Mouse (Mus musculus): ENCODE measurements around the gene Xrra1.

Gene Xrra1

DNA sequence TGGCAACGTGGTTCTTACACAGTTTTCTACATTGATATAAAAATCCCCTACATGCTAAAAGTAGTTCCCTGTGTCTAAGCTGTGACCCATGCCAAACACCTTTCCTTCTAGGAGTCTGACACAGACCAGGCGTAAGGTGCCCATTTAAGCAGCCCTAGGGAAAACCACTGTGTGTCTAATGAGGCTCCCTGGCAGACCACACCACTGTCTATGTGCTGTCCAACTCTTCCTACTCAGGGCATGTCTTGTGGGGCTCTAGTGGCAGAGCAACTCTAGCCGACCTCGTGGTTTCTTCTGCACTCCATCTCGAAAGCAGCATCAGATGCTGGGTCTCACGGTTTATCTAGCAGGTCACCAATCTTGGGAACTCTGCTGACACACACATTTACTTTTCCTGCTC is 7.3 kb upstream of the Xrra1 start:
- DNase-seq = no peak

DNA sequence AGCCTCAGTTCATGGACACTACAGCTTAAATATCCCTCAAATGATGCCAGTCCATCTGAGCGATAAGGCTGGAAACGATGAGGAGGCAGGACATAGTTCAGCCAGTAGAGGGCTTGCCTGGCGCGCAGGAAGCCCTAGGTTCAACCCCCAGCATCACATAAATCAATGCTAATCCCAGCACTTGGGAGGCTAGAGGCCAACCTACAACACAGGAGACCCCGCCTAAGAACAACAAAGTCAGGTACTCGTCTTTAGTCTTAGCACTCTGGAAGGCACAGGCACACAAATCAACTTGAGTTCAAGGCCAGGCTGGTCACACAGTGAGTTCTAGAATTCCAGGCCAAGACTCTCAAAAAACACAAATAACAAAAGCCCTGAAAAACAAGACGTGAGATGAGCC is 5.6 kb upstream of the Xrra1 start:
- no peak for DNase-seq

DNA sequence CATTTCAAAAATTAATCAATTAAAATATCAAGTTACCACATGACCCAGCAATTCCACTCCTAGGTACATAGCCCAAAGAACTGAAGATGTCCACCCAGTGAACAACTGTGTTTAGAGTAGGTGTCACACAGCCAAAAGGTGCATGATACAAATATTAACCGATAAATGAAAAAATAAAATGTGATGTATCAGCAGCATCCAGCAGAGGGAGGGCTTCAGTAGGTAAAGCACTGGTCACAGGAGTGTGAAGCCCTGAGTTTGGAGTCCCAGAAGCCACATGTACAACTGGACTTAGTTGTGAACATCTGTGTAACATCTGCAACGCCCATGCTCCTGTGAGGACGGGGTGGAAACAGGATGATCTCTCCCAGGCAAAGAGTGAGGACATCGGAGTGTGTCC is 4.6 kb upstream of the Xrra1 start:
- DNase-seq = no peak

DNA sequence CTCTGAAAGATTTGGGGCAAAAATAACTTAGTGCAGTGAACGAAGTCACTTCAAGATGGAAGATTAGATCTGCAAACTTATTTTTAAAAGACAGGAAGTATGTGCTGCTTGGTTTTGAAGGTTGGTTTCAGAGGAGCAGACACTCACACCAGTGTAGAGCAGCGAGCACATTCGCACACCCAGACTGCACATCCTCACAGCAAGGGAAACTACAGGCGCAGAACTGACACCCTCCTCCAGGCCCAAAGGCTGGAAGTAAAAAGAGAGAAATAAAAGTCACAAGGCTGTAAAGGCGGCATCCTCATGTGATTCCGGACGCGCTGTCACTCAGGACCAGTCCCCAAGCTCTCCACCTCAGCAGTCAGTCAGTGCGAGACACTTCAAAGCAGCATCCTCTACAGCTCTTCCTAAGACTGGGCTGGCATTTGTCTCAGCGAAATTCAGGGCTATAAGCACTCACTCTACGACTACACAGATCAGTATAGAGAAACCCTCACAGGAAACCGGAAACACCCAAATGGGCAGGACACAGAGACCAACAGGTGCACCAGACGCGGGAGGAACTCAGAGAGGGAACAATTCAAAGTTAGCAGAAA is 2.6 kb upstream of the Xrra1 start:
- DNase-seq = peak; percentile 66

DNA sequence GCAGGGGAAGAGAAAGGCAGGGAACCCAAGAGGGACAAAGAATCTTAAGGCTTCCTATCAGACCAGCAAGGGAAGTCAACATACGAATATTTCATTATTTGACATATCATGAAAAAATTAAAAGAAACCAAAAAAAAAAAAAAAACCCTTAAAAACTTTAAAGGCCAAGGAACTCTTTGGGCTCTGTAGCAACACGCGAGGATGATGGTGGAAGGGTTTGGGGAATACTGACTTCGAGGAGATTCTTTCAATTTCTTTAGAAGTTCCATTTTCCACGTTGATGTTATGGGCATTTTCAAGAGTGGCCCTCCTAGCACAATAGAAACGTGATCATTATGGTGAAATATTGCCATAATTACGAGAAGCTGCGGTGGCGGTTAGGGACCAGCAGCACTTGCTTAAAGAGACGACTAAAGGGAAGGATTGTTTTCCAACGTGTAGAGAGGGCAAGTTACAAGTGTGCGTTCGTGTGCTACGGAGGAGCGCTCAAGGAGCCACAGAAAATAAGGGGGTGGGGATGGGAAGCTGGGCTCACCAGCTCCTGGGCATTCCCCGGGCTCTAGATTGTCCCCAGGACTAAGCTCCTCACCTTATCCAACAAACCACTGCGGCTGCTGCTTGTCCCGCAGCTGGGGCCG is 622 bp upstream of the Xrra1 start:
- no peak for DNase-seq

DNA sequence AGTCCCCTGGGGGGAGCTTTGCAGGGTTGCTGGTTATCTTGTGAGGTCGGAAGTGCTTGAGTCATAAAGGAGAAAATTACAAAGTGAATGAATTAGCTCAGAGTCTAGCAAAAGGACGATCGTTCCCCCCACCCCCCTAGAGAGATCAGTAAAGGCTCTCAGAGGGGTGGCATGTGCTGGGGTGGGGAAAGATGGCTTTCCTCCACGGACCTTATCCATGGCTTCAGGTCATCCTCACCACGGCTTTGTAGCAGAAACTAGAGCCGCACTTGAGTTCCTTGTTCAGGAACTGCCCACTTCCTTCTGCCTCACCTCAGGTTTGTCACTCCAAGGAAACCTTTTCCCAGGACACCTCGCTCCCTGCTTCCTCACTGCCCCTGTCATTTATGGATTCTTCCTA is 4.4 kb downstream of the Xrra1 start, which contains the start of gene Spcs2:
TSS of gene Spcs2 (minus strand) at position 101 of the 400 bp plus-strand sequence.
- DNase-seq = no peak

DNA sequence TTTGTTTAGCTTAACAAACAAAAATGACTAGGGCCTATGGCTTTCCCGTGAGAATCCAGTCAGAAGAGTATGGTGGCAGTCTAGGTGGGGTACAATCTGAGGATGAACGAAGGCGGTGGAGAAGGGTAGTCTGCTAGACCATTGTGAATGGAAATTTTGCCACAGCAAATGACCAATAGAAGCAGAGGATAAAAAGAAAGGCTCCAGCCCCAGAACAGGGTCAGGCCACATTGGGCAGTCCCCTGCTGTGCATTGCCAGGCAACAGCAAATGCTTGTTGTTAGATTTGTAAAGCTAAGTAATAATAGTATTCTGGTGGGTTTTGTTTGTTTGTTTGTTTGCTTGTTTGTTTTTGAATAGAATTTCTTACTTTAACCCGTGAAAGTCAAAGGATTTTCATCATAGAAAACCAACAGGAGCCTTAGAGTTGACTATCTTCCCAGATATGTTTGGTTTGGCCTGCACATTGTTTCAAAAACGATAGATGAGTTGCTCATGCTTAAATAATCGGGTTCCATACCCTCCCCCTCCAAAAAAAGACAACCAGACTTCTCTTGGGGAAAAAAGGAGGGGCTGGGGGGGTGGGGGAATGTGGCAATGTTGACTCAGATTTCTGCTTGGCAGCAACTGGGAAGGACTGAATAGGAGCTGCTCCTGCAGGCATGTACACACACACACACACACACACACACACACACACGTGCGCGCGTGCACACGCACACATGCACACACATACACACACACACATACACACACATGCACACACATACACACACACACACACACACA is 5.5 kb downstream of the Xrra1 start:
- no peak for DNase-seq

DNA sequence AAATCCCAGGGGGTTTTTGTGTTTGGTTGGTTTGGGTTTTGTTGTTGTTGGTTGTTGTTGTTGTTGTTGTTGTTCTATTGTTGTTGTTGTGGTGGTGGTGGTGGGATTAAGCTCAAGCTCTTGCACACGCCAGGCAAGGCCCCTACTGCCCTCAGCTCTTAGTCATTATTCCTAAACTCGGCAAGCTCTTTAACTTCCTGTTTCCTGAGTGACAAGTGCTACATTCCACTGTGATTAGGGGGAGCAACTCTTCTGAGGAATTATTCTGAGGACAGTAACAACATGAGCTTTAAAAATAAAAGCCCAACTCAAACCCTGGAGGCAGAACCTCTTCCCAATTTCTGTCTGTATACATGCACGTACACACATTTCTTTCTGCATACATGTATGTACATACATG is 6.3 kb downstream of the Xrra1 start:
- no peak for DNase-seq

DNA sequence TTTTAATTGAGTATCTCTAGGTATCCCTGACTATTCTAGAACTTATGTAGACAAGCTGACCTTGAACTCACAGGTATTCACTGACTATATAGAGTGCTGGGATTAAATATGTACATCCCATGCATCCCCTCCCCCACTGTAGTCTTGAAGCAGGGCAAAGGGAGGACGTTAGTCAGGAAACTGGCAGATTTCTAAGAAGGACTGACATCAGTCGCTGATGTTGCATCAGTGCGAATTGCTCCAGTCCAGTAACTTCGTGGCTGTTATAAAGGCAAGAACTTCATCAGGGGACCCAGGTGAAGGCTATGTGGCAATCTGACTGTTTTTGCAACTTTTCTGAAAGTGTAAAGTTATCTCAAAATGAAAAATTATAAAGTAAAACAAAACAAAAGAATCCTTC is 10.4 kb downstream of the Xrra1 start:
- DNase-seq = no peak

DNA sequence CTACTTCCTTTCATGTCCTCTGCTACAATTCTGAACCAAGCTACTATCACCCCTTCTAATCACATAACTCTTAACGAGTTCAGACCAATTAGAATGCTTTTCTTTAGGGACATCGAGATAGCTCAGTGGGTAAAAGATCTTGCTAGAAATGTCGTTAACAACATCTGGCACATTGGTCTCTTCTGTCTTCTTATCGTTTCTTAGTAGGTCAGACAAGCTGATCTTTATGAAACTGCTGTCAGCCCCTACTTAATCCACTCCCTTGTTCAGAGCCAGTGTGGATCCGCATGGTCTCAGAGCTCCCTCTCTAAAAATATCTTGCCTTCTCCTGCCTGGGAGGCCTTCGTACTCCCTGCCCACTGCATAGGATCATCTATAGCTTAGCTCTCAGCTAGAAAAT is 15.0 kb downstream of the Xrra1 start:
- no peak for DNase-seq

DNA sequence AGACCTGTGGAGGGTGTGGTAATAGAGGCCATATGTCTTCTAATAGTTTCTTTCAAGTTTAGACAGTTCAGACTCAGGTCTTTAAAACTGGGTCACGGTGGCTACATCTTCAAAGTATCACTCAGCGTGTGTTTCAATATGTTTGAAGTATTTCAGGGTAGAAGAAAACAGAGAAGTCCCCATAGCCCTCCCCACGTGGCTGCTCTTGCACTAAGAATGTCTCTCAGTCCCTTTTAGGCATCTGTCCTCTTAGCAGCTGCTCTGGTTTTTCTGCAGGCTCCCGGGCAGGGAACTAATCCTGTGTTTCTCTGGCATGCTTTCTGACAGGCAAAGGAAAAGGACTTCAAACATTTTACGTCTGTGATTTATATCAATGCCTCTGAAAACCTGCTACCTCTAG is 17.0 kb downstream of the Xrra1 start:
- no peak for DNase-seq

DNA sequence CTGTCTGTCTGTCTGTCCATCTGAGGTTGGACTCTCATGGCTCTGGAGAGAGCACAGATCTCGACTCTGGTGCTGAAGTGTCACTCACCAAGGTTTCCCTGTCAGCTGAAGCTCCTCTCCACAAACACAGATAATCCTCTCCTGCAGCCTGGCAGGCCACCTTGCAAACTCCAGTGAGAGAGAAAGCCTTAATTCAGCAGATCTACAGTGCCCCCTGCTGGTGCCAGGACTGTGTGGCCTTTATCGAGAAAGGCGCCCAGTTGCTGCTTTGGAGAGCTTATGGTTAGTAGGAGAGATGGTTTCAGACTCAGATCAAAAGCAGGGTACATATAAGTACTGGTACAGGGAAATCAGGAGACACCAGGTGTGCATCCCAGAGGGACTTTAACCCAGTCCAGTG is 17.4 kb downstream of the Xrra1 start:
- DNase-seq = peak; percentile 90

DNA sequence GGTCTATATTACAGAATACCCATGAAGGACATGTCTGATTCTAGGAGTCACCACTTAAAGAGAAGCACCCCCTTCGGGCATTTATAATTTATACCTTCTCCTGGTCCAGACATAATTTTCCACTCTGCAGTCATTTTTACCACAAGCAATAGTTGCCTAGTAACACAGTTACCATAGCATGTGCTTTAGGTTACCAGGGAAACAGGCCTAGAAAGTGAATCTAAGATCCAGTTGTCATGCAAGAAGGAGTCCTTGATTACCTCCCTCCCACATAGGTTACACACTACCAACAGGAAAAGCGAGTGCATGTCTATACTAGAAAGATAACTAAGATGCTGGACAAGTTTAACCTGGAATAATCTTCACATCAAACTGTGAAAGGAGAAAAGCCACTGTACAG is 19.3 kb downstream of the Xrra1 start:
- no peak for DNase-seq

DNA sequence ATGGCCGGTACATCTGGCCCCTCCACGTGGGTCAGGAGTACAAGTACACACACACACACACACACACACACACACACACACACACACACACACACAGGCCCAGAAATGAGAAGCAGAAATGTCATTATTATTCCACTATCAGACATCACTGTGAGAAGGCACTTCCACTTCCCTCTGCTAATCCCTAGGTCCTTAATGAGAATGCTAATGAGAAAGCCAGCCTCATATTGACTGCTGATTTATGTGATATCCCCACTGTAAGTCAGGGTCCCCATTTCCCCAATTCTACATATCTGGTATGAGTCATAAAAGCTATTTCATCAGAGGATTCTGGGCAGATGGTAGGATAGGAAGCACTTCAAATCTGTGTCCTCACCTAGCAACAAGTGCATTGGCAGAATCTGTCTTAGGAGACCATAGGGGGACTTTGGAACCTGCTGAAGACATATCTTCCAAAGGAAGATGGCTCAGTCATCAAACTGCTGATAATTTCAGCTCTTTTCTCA is 28.4 kb downstream of the Xrra1 start:
- no peak for DNase-seq

DNA sequence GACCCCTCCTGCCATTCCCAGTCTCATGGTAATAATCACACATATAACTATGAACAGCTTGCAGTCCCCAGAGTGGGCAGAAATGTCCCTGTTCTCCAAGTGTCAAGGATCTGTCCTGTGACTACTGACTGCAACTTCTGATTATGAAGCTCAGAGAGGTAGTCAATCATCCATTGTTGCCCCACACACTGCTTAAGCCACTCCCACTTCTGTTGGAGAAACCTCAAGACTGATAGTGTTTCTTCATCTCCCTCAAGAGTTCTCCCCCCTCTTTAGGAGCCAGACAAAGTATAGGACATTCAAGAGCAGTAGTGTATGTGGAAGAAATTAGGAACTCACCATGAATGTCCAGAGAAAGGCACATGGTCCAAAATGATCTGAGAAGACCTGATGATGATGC is 28.8 kb downstream of the Xrra1 start:
- no peak for DNase-seq

DNA sequence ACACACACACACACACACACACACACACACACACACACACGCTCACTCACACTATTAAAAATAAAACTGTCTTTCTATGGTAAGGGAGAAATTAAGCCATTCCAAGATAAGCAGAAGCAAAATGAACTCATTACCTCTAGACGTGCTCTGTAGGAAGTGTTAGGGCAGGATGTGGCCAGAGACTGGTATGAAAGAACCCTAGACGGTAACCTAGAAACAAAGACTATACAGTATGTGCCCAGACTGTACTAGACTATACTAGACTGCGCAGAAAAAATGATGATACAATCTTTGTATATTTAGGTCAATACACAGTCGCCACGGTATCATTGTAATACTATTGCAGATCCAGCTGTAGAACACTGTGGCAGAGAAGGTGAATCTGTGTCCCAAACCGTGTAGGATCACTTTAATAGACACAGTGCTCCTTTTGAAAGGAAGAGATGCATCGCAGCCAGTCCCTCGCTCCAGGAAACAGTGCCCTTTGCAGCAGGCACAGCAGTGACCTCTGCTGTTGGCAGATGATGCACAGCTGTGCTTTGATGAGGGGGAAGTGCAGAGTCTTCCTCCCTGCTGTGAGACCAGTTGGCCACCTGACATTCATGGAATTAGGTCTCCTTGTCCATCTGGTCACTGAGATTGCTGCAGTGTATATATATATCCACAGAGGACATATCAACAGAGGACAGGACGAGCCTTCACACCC is 30.4 kb downstream of the Xrra1 start:
- peak; percentile 82 for DNase-seq

DNA sequence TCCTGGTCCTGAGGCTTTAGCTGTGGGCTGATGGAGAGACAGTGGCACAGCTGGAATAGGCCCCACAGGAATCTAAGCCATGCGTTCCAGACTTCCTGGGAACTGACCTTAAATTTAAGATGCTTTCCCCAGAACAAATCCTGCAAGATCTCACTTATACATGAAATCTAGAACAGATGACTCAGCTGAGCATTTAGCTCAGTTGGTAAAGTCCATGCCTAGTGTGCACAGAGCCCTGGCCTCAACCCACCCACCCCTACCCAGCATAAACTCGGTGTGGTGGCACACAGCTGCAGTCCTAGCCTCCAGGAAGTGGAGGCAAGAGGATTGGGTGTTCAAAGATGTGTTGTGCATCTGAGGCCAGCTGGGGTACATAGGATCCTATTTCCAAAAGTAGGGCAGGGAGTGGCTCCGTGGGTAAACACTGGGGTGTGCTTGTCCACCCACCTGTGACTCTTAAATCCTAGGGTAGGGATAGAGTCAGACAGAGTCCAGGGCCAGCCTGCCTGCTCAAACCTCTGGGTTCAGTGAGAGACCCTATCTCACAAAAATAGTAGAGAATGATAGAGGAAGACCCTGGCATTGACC is 31.3 kb downstream of the Xrra1 start:
- DNase-seq = peak; percentile 75

DNA sequence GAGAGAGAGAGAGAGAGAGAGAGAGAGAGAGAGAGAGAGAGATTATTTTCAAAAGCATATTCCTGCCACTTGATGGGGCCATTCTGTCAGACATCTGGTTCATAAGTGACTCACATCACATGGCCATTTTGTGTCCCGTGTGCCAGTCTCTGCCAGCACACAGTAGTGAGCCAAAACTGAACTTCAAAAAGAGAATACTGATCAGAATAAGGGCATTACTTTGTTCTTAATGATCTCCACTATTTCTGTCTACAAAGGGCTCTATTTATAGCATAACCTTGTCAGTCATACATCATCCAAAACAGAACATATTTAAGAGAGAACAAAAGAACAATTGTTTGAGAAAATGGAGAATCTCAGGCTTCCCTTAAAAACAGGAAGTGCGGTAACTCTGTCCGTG is 32.6 kb downstream of the Xrra1 start:
- DNase-seq = no peak

DNA sequence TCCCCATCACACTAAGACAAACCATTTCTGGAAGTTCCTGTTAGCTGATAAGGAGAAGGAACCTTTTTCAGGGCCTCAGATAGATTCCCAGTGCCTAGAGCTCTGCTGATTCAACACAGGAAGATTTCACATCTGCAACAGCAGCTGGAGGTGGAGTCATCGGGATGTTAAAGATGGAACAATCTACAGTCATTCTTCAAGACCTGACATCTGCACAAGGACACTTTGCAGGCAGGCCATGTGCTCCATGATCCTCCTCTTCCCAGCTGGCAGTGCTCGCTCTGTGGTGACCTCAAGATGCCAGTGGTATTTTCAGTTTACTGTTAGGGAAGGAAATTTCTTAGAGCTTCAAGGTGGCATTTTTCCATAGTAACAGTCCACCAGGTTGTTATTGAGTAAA is 33.4 kb downstream of the Xrra1 start:
- no peak for DNase-seq

DNA sequence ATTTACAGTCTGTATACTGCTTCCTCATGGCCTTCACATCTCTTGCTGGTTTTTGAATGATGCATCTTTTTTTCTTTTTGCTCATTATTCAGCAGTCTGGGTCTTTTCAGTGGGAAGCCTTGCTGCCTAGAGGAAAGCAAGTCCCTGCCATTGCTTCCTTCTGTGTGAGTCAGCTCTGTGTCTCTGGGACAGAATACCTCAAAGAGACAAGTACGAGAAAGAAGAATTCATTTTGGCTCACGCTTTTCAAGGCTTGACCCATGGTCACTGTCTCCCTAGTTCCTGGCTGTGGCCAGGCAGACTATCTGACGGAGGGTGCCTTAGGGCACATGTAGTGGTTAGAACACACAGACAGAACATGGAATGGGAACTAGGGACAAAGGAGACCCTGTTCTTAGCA is 35.1 kb downstream of the Xrra1 start:
- DNase-seq = peak; percentile 2

DNA sequence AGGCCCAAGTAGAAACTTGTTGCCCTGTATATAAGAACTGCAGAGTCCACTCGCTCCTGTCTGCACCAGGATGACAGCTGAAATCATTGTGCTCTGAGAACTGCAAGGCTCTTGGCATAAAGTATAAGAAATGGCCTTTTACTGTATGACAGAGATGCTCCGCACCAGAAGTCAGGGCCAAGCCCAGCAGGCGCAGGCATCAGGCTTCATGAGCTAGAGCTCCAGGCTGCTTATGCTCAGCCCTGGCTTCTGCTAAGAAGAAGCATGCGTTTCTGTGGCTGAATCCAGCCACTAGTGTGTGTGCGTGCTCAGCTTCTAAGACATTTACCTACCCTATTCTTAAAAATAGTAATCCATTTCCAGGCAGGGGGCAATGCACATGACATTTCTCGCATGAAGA is 35.6 kb downstream of the Xrra1 start:
- peak; percentile 25 for DNase-seq

DNA sequence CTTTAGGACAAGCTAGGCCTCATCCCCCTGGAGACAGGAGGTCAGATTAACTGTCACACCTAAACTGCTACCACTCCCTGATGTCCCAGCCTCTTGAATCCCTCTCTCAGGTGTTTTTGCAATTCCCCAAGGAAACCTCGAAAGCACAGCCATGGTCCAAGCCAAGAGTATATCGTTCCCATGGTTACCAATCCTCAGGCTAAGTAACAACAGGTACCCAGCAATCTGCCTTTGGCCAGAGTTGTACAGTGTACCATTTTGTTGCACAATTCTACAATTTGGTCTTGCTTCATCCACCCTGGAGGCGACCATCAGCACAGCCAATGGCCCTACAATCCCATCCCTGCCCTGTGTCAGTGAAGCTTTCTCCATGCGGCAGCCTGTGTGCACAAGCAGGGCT is 38.0 kb downstream of the Xrra1 start:
- no peak for DNase-seq

DNA sequence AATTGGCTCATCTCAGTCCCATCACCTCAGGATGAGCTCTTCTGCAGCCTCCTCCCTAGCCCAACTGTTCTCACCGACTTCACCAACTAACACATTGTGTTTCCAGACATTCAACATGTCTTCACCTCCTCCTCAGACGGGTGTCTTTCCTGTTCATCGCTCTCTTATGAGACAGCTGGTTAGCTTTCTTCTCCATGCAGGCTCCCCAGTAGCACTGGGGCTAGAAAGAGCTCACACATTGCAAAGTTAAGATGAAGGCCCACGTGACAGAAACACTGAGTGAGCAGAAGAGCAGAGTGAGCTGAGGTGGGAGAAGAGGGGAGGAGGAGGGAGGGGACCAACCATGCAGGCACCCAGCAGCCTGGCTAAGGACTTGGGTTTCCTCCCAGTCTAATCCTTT is 43.3 kb downstream of the Xrra1 start:
- peak; percentile 65 for DNase-seq
